Comparison of ENCODE assay signal across 8 mouse cellular contexts in genomic region chrX:75874332-75875291, GRCm38 (mm10). TPM values are rescaled to one million over a fixed set of nuclear protein-coding genes. Genes with fewer than 3 reads are reported as not detected.
DNase-seq lines count a peak whose midpoint lies in the region; ATAC-seq and TF ChIP-seq lines count a peak whose summit lies in the region.

Gene Pls3, minus strand, starts transcription at chrX:75875182.

- 21% methylated on average over 36 of the region's 45 CpGs for WGBS in forebrain, embryonic 11.5 days
- WGBS in heart, embryonic 14.5 days = 10% methylated on average over 40 of the region's 45 CpGs
- 22% methylated on average over 43 of the region's 45 CpGs for WGBS in kidney, postnatal 0 days
- 13% methylated on average over 42 of the region's 45 CpGs for WGBS in midbrain, postnatal 0 days
- WGBS in stomach, embryonic 16.5 days = 11% methylated on average over 44 of the region's 45 CpGs

- peak within 1 kb of the TSS; percentile 52 for H3K4me2 ChIP-seq in forebrain, embryonic 11.5 days (ENCODE audit: low read depth, low read length, severe bottlenecking)
- H3K4me2 ChIP-seq in heart, embryonic 14.5 days (ENCODE audit: low read length) = peak within 1 kb of the TSS; percentile 61
- H3K4me2 ChIP-seq in kidney, postnatal 0 days (ENCODE audit: low read length) = peak within 1 kb of the TSS; percentile 54
- H3K4me2 ChIP-seq in midbrain, postnatal 0 days (ENCODE audit: low read depth, low read length, poor library complexity, severe bottlenecking) = peak within 1 kb of the TSS; percentile 59
- H3K4me2 ChIP-seq in stomach, embryonic 16.5 days (ENCODE audit: low read depth, low read length) = peak within 1 kb of the TSS; percentile 51

- H3K27me3 ChIP-seq in ES-Bruce4 (ENCODE audit: control insufficient read depth, insufficient read depth, low read length, poor library complexity, severe bottlenecking) = no peaks in the 10 kb centered on the region
- no peaks in the 10 kb centered on the region for H3K27me3 ChIP-seq in forebrain, embryonic 11.5 days (ENCODE audit: control insufficient read depth, insufficient read depth, low read length)
- no peaks in the 10 kb centered on the region for H3K27me3 ChIP-seq in heart, embryonic 14.5 days (ENCODE audit: control insufficient read depth, insufficient read depth, low read length)
- no peaks in the 10 kb centered on the region for H3K27me3 ChIP-seq in kidney, postnatal 0 days (ENCODE audit: insufficient read depth, low read length)
- H3K27me3 ChIP-seq in midbrain, postnatal 0 days (ENCODE audit: insufficient read depth, low read length) = no peaks in the 10 kb centered on the region
- H3K27me3 ChIP-seq in stomach, embryonic 16.5 days (ENCODE audit: control insufficient read depth, insufficient read depth, low read length) = no peaks in the 10 kb centered on the region

- TF ChIP-seq CTCF in ES-Bruce4 (IDR thresholded peaks at IDR 0.05; ENCODE audit: low read depth, low read length) = no peak
- TF ChIP-seq CTCF in kidney, postnatal 0 days (IDR thresholded peaks at IDR 0.05; ENCODE audit: low read depth) = no peak
- TF ChIP-seq CTCF in midbrain, postnatal 0 days (IDR thresholded peaks at IDR 0.05) = no peak

- no peaks in the 10 kb centered on the region for H3K4me1 ChIP-seq in ES-Bruce4 (ENCODE audit: control insufficient read depth, insufficient read depth, low read length)
- H3K4me1 ChIP-seq in forebrain, embryonic 11.5 days (replicated peaks; ENCODE audit: control insufficient read depth, insufficient read depth, low read length) = no peaks in the 10 kb centered on the region
- H3K4me1 ChIP-seq in heart, embryonic 14.5 days (ENCODE audit: control insufficient read depth in 2 of 2, insufficient read depth in 2 of 2, low read length in 2 of 2) = no peaks in the 10 kb centered on the region
- no peaks in the 10 kb centered on the region for H3K4me1 ChIP-seq in kidney, postnatal 0 days (replicated peaks; ENCODE audit: insufficient read depth, low read length)
- H3K4me1 ChIP-seq in midbrain, postnatal 0 days (ENCODE audit: insufficient read depth, low read length) = no peaks in the 10 kb centered on the region
- no peaks in the 10 kb centered on the region for H3K4me1 ChIP-seq in stomach, embryonic 16.5 days (ENCODE audit: control insufficient read depth, insufficient read depth, low read length)

- no peak for TF ChIP-seq EP300 in ES-Bruce4 (IDR thresholded peaks at IDR 0.05; ENCODE audit: insufficient read depth, low read depth, low read length)

- H3K9me3 ChIP-seq in ES-Bruce4 (replicated peaks; ENCODE audit: control insufficient read depth, insufficient read depth, low read length, poor library complexity, severe bottlenecking) = no peaks in the 10 kb centered on the region
- H3K9me3 ChIP-seq in forebrain, embryonic 11.5 days (ENCODE audit: control insufficient read depth, low read length) = no peaks in the 10 kb centered on the region
- no peaks in the 10 kb centered on the region for H3K9me3 ChIP-seq in heart, embryonic 14.5 days (ENCODE audit: control insufficient read depth, low read length)
- H3K9me3 ChIP-seq in kidney, postnatal 0 days (replicated peaks; ENCODE audit: low read length) = no peaks in the 10 kb centered on the region
- H3K9me3 ChIP-seq in midbrain, postnatal 0 days (ENCODE audit: low read length) = no peaks in the 10 kb centered on the region
- H3K9me3 ChIP-seq in stomach, embryonic 16.5 days (replicated peaks; ENCODE audit: control insufficient read depth, low read length) = no peaks in the 10 kb centered on the region

- H3K4me3 ChIP-seq in ES-Bruce4 (ENCODE audit: low read depth, low read length) = peak within 1 kb of the TSS; percentile 81
- H3K4me3 ChIP-seq in forebrain, embryonic 11.5 days (ENCODE audit: low read depth, low read length) = peak within 1 kb of the TSS; percentile 43
- H3K4me3 ChIP-seq in heart, embryonic 14.5 days (ENCODE audit: control insufficient read depth in 1 of 2, insufficient read depth in 1 of 2, low read depth in 1 of 2, low read length in 2 of 2) = peak within 1 kb of the TSS; percentile 52 to 82
- peak within 1 kb of the TSS; percentile 52 for H3K4me3 ChIP-seq in kidney, postnatal 0 days (replicated peaks; ENCODE audit: low read depth, low read length)
- H3K4me3 ChIP-seq in midbrain, postnatal 0 days (ENCODE audit: low read depth, low read length) = peak within 1 kb of the TSS; percentile 46
- H3K4me3 ChIP-seq in stomach, embryonic 16.5 days (replicated peaks; ENCODE audit: low read length) = peak within 1 kb of the TSS; percentile 58

- H3K9ac ChIP-seq in ES-Bruce4 (ENCODE audit: low read depth, poor library complexity, severe bottlenecking) = peak within 1 kb of the TSS; percentile 62
- peak within 1 kb of the TSS; percentile 55 for H3K9ac ChIP-seq in forebrain, embryonic 11.5 days (ENCODE audit: low read length)
- peak within 1 kb of the TSS; percentile 75 for H3K9ac ChIP-seq in heart, embryonic 14.5 days (ENCODE audit: low read length)
- peak within 1 kb of the TSS; percentile 60 for H3K9ac ChIP-seq in kidney, postnatal 0 days (ENCODE audit: low read depth, low read length)
- peak within 1 kb of the TSS; percentile 39 for H3K9ac ChIP-seq in midbrain, postnatal 0 days (replicated peaks; ENCODE audit: low read length, poor library complexity, severe bottlenecking)
- peak within 1 kb of the TSS; percentile 75 for H3K9ac ChIP-seq in stomach, embryonic 16.5 days (ENCODE audit: low read length)

- DNase-seq in c-Kit-positive CD71-negative TER-119-negative erythroid progenitor cells, embryonic 14.5 days (ENCODE audit: low read depth) = peak; percentile 28
- peak; percentile 86 for DNase-seq in forebrain, embryonic 11.5 days (ENCODE audit: low spot score)
- DNase-seq in kidney, postnatal 0 days (ENCODE audit: low spot score) = peak; percentile 92
- DNase-seq in liver = peak; percentile 81
- DNase-seq in midbrain, postnatal 0 days (ENCODE audit: low spot score) = peak; percentile 92

- no peak within 1 kb of the TSS for H3K27ac ChIP-seq in ES-Bruce4 (ENCODE audit: insufficient read depth, low read length)
- peak within 1 kb of the TSS; percentile 41; the same call in 1 of the 2 replicates for H3K27ac ChIP-seq in forebrain, embryonic 11.5 days (ENCODE audit: low read depth, low read length)
- H3K27ac ChIP-seq in heart, embryonic 14.5 days (replicated peaks in 1 of 2; ENCODE audit: control insufficient read depth in 1 of 2, insufficient read depth in 1 of 2, low read depth in 2 of 2, low read length in 2 of 2) = peak within 1 kb of the TSS; percentile 86 to 90
- peak within 1 kb of the TSS; percentile 86 for H3K27ac ChIP-seq in kidney, postnatal 0 days
- peak within 1 kb of the TSS; percentile 43; the same call in 1 of the 2 replicates for H3K27ac ChIP-seq in midbrain, postnatal 0 days (ENCODE audit: low read depth, low read length)
- peak within 1 kb of the TSS; percentile 88 for H3K27ac ChIP-seq in stomach, embryonic 16.5 days (ENCODE audit: low read length)

- peak; percentile 26 for TF ChIP-seq POLR2A in ES-Bruce4 (IDR thresholded peaks at IDR 0.05; ENCODE audit: insufficient read depth, low read length)

- ATAC-seq in forebrain, embryonic 11.5 days (replicated peaks; ENCODE audit: low FRiP score) = peak; percentile 99
- ATAC-seq in heart, embryonic 14.5 days (ENCODE audit: insufficient number of reproducible peaks, insufficient read depth, low FRiP score, low read depth) = peak; percentile 95
- ATAC-seq in kidney, postnatal 0 days (replicated peaks; ENCODE audit: low FRiP score, low read depth) = peak; percentile 99
- ATAC-seq in midbrain, postnatal 0 days (ENCODE audit: low FRiP score) = peak; percentile 98
- peak; percentile 96 for ATAC-seq in stomach, embryonic 16.5 days (ENCODE audit: insufficient read depth, low FRiP score)

- no peaks in the 10 kb centered on the region for H3K36me3 ChIP-seq in ES-Bruce4 (ENCODE audit: control insufficient read depth, insufficient read depth, low read length, poor library complexity, severe bottlenecking)
- H3K36me3 ChIP-seq in forebrain, embryonic 11.5 days (ENCODE audit: control insufficient read depth, insufficient read depth, low read length) = no peaks in the 10 kb centered on the region
- no peaks in the 10 kb centered on the region for H3K36me3 ChIP-seq in heart, embryonic 14.5 days (ENCODE audit: control insufficient read depth, insufficient read depth, low read length)
- no peaks in the 10 kb centered on the region for H3K36me3 ChIP-seq in kidney, postnatal 0 days (ENCODE audit: insufficient read depth, low read length)
- H3K36me3 ChIP-seq in midbrain, postnatal 0 days (ENCODE audit: insufficient read depth, low read length) = no peaks in the 10 kb centered on the region
- no peaks in the 10 kb centered on the region for H3K36me3 ChIP-seq in stomach, embryonic 16.5 days (ENCODE audit: control insufficient read depth, insufficient read depth, low read length)

RNA-seq across cellular contexts. Expression of gene Pls3, which starts in this region (rescaled TPM):
- polyA plus RNA-seq in ES-Bruce4 (2011; ENCODE audit: insufficient read depth, insufficient read length, low read depth, missing spikeins) = 66.9 and 67.3 TPM in 2 replicates
- polyA plus RNA-seq in forebrain, embryonic 11.5 days (2014; fragmentation: Nextera tagmentation; extraction: Ambion mirVana) = 68.0 and 76.1 TPM in 2 replicates
- 61.0 and 61.9 TPM in 2 replicates for polyA plus RNA-seq in heart, embryonic 14.5 days (2014; fragmentation: Nextera tagmentation; extraction: Ambion mirVana)
- 145 and 153 TPM in 2 replicates for polyA plus RNA-seq in kidney, postnatal 0 days (2015; fragmentation: Nextera tagmentation; extraction: Ambion mirVana)
- 12.8 and 25.2 TPM in 2 replicates for total RNA-seq in midbrain, postnatal 0 days (2014; rRNA removed)
- 29.3 and 31.1 TPM in 2 replicates for polyA plus RNA-seq in midbrain, postnatal 0 days (2015; fragmentation: Nextera tagmentation; extraction: Ambion mirVana)
- 107 and 116 TPM in 2 replicates for polyA plus RNA-seq in stomach, embryonic 16.5 days (2015; fragmentation: Nextera tagmentation; extraction: Ambion mirVana)

Comparison
In these comparisons a context has a peak if more than half of its experiments do, and no peak if none do; other contexts are left out.
1. DNase-seq: peak in every context shown above with its lines; median percentile 92 in kidney, postnatal 0 days; 92 in midbrain, postnatal 0 days; 86 in forebrain, embryonic 11.5 days; 81 in liver; 28 in c-Kit-positive CD71-negative TER-119-negative erythroid progenitor cells, embryonic 14.5 days.